Mouse (Mus musculus) stomach, postnatal 0 days (tissue): ENCODE data around the gene Plxdc2. TPM values are rescaled to one million over a fixed set of nuclear protein-coding genes. Genes with fewer than 3 reads are reported as not detected.

Experiments used
- ATAC-seq: fragments of 200-750 bp; cut with Nextera tagmentation; 2 replicates; pipeline ENCODE4 v1.8.0; 2017; ENCODE audit not compliant: low FRiP score, low TSS enrichment
- DNase-seq: peaks from one replicate; pipeline ENCODE4 v3.0.0-alpha.2; 2016; ENCODE audit warnings: low spot score
- H3K27ac ChIP-seq: fragments of 300-500 bp; sonication (generic); replicated peaks from 2 replicates; pipeline ENCODE4 v1.5.1; 2014; ENCODE audit warnings: mild to moderate bottlenecking, control low read depth
- H3K27me3 ChIP-seq: fragments of 300-500 bp; sonication (generic); 2 replicates; pipeline ENCODE4 v1.6.1; 2014; ENCODE audit warnings: low read length; ENCODE audit not compliant: control insufficient read depth, insufficient read depth
- H3K36me3 ChIP-seq: fragments of 300-500 bp; sonication (generic); 2 replicates; pipeline ENCODE4 v1.6.1; 2014; ENCODE audit warnings: low read length, mixed read lengths; ENCODE audit not compliant: control insufficient read depth, insufficient read depth
- H3K4me1 ChIP-seq: fragments of 300-500 bp; sonication (generic); replicated peaks from 2 replicates; pipeline ENCODE4 v1.6.1; 2014; ENCODE audit warnings: antibody characterized with exemption; ENCODE audit not compliant: control insufficient read depth, insufficient read depth
- H3K4me2 ChIP-seq: fragments of 300-500 bp; sonication (generic); replicated peaks from 2 replicates; pipeline ENCODE4 v1.6.1; 2014; ENCODE audit warnings: low read depth, mild to moderate bottlenecking, control low read depth, moderate library complexity
- H3K4me3 ChIP-seq: fragments of 300-500 bp; sonication (generic); 2 replicates; pipeline ENCODE4 v1.5.1; 2014; ENCODE audit warnings: low read depth, low read length, control low read depth
- H3K9ac ChIP-seq: fragments of 300-500 bp; sonication (generic); 2 replicates; pipeline ENCODE4 v1.6.1; 2014; ENCODE audit warnings: mild to moderate bottlenecking, low read length, control low read depth, mixed read lengths
- H3K9me3 ChIP-seq: fragments of 300-500 bp; sonication (generic); 2 replicates; pipeline ENCODE4 v1.6.1; 2016; ENCODE audit warnings: low read length; ENCODE audit not compliant: control insufficient read depth
- CTCF ChIP-seq: IDR thresholded peaks from 2 replicates; pipeline ENCODE4 v1.5.1; 2016; ENCODE audit warnings: antibody characterized with exemption, low read depth, mild to moderate bottlenecking, moderate library complexity
- EP300 ChIP-seq: optimal IDR thresholded peaks from 2 replicates; pipeline ENCODE3; 2016; ENCODE audit warnings: antibody characterized with exemption
- WGBS: fragments of 180-500 bp; shearing (Covaris S2); extraction: QIAGEN DNeasy Blood & Tissue Kit; methylation state at CpG from one replicate; pipeline ENCODE4 v1.1.7; 2014; 5-methylcytosine and 5-hydroxymethylcytosine counted together
- polyA plus RNA-seq: library from polyadenylated mRNA; unstranded; fragments of >200 nt; fragmentation: Nextera tagmentation; extraction: Ambion mirVana; gene quantifications from 2 replicates; pipeline ENCODE4 v1.2.1, GENCODE M21; 2015

Plxdc2 gene
- polyA plus RNA-seq, 1 experiment from 2014 or later: 34.3 TPM

DNA sequence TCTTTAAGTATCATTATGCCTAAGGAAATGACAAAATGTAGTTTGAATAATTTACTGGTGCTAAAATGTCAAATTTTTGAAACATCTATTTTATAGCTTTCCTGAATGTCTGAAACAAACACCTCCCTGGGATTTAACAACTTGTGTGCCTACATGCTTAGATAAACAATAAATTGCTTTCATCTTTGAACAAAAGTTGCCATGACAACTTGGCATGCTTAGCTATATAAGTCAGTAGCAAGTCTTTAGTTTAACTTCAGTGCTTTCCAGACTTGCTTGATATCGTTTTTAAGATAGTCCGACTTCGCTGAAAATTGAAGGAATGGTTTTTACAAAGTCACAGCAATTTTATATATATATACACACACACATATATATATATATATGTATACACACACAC lies 189.1 kb downstream of the Plxdc2 start:
- Histone ChIP-seq H3K27me3 (no peaks in the 10 kb centered on the region), H3K9me3 (no peaks in the 10 kb centered on the region), H3K4me3 (no peak overlapping the region), H3K9ac (no peak overlapping the region), H3K4me2 (no peak overlapping the region), H3K27ac (no peak overlapping the region), H3K36me3 (no peaks in the 10 kb centered on the region), H3K4me1 (no peaks in the 10 kb centered on the region)
- ATAC-seq: no peak
- TF ChIP-seq EP300 (no peak), CTCF (no peak)
- 65% methylated on average over 3 of the region's 3 CpGs for WGBS
- no peak for DNase-seq

DNA sequence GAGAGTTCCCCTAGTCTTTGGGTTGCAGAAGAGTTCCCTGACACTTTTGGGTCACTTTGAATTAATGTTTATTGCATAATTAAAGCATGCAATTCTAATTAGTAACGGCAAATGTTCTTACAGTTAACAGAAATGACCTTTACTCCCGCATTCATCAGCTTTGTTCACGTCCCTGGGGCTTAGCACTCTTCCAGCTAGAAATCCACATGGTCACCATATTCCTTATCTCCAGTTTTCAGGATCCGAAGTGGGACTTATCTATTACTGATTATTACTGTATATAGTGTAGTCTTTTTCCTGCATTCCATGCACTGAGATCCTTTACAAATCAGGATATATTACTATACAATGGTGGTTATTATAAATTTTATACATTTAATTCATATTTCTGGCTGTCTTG lies 203.2 kb downstream of the Plxdc2 start:
- WGBS: 67% methylated on average over 4 of the region's 4 CpGs
- ATAC-seq (no peak), DNase-seq (no peak)
- no peaks in the 10 kb centered on the region for H3K9me3 ChIP-seq
- no peak for TF ChIP-seq EP300
- no peak for TF ChIP-seq CTCF
- H3K36me3 ChIP-seq: no peaks in the 10 kb centered on the region
- H3K9ac ChIP-seq: no peak overlapping the region
- H3K4me3 ChIP-seq: no peak overlapping the region
- H3K4me1 ChIP-seq: no peaks in the 10 kb centered on the region
- H3K27me3 ChIP-seq: no peaks in the 10 kb centered on the region
- no peak overlapping the region for H3K27ac ChIP-seq
- H3K4me2 ChIP-seq: no peak overlapping the region

DNA sequence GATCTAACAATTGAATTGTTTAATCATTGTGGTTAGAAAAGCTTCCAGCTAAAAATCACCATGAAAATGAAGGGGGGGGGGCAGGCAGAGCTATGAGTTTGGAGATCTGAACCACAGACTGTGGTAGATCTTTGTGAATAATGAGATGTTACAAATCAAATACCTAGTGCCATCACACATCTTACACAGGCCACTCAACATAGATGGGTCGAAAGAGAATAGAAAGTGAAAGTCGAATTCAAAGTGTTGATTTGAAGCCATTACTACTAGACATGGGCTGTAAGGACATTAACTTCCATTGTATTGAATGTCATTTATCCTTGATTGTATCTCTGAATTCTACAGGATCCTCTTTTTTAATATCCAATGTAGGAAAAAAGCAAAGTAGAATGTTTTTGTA lies 212.2 kb downstream of the Plxdc2 start:
- Histone ChIP-seq H3K9me3 (no peaks in the 10 kb centered on the region), H3K9ac (no peak overlapping the region), H3K27ac (no peak overlapping the region), H3K4me2 (no peak overlapping the region), H3K36me3 (no peaks in the 10 kb centered on the region), H3K4me1 (no peaks in the 10 kb centered on the region), H3K27me3 (no peaks in the 10 kb centered on the region), H3K4me3 (no peak overlapping the region)
- WGBS: 92% methylated on average over 2 of the region's 2 CpGs
- DNase-seq: no peak
- no peak for TF ChIP-seq EP300
- ATAC-seq: no peak

DNA sequence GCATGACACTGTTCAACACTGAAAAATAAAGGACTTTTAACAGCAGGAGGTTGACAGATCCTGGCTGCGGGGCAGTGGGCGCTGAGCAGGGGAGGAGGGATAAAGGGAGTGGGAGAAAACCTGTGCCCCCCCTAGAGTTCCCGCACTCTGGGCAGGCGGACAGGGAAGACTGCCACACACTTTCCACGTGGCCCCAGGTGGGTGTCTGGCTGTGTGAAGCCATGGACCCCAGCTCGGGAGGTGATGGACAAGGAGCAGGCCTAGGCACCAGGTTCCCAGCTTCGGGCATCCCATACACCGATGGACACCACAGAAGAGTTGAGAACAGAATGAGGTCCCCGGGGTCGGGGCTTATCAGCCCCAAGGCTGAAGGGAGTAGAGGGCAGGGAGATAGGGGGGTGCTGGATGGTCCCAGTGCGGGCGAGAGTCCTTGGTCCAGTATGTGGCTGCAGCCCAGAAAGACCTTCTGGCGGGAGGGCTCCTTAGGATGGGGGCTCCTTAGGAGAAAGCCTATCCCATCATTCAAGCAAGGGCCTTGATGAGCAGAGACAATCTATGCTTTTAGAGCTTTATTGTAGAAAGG lies 215.2 kb downstream of the Plxdc2 start:
- Histone ChIP-seq H3K9me3 (no peaks in the 10 kb centered on the region), H3K4me1 (no peaks in the 10 kb centered on the region), H3K27ac (no peak overlapping the region), H3K9ac (no peak overlapping the region), H3K36me3 (no peaks in the 10 kb centered on the region), H3K27me3 (no peaks in the 10 kb centered on the region), H3K4me2 (no peak overlapping the region), H3K4me3 (no peak overlapping the region)
- TF ChIP-seq EP300 (no peak), CTCF (no peak)
- WGBS: 85% methylated on average over 13 of the region's 13 CpGs
- DNase-seq (no peak), ATAC-seq (no peak)

DNA sequence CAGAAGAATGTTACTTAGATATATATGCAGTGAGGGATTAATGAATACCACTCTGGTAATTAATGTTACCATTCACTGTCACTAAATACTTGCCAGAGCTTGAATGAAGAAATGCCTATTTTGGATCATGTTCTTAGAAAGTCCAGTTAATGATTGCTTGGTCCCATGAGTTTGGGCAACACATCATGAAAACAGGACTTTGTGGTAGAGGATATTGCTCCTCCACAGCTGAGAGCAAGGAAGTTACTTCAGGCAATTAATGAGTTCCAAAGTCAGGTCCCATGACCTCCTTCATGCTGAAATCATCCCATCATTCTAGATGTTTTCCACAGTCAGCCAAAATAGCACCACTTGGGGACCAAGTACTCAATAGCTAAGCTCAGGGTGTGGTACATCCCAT lies 220.5 kb downstream of the Plxdc2 start:
- Histone ChIP-seq H3K4me2 (no peak overlapping the region), H3K9ac (no peak overlapping the region), H3K9me3 (no peaks in the 10 kb centered on the region), H3K27me3 (no peaks in the 10 kb centered on the region), H3K36me3 (no peaks in the 10 kb centered on the region), H3K4me3 (no peak overlapping the region), H3K27ac (no peak overlapping the region), H3K4me1 (no peaks in the 10 kb centered on the region)
- TF ChIP-seq CTCF (no peak), EP300 (no peak)
- ATAC-seq: no peak
- no peak for DNase-seq

DNA sequence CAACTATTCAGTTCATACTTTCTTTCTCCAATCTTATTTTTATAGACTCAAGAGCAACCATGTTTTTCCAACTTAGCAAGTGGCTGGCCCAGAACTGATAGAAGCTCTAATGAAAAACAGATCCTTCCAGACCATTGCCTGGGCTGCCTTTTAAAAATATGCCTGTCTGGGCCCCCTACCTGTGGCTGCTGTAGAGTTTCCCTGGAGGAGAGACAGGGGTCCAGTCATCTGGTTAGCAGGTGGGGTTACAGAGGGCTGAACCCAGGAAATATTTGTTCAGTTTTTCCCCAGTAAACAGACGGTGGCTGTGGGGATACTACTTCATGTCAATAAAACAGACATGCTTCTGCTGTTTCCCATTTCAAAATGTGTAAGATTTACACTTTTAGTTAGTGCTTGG lies 222.0 kb downstream of the Plxdc2 start:
- H3K9ac ChIP-seq: no peak overlapping the region
- ATAC-seq: no peak
- no peaks in the 10 kb centered on the region for H3K4me1 ChIP-seq
- H3K27me3 ChIP-seq: no peaks in the 10 kb centered on the region
- no peaks in the 10 kb centered on the region for H3K9me3 ChIP-seq
- H3K27ac ChIP-seq: no peak overlapping the region
- H3K36me3 ChIP-seq: no peaks in the 10 kb centered on the region
- H3K4me3 ChIP-seq: no peak overlapping the region
- no peak for TF ChIP-seq CTCF
- TF ChIP-seq EP300: no peak
- no peak for DNase-seq
- no peak overlapping the region for H3K4me2 ChIP-seq
- WGBS: 67% methylated on average over 1 of the region's 1 CpGs
